Mouse (Mus musculus) lung, embryonic 14.5 days (tissue): ENCODE results near the gene Slc35d2. TPM values are rescaled to one million over a fixed set of nuclear protein-coding genes. Genes with fewer than 3 reads are reported as not detected.

ENCODE experiments used
- ATAC-seq: fragments of 200-750 bp; cut with Nextera tagmentation; 2 replicates; pipeline ENCODE4 v1.8.0; 2017; ENCODE audit warnings: mild to moderate bottlenecking, moderate TSS enrichment, moderate library complexity; ENCODE audit not compliant: insufficient read depth
- DNase-seq: peaks from one replicate; pipeline ENCODE4 v3.0.0-alpha.2; 2015
- H3K27ac ChIP-seq: fragments of 300-500 bp; sonication (generic); 2 replicates; pipeline ENCODE4 v1.5.1; 2014; ENCODE audit warnings: low read depth, mild to moderate bottlenecking, moderate library complexity
- H3K27me3 ChIP-seq: fragments of 300-500 bp; sonication (generic); 2 replicates; pipeline ENCODE4 v1.6.1; 2014; ENCODE audit warnings: low read length, control low read depth; ENCODE audit not compliant: insufficient read depth
- H3K36me3 ChIP-seq: fragments of 300-500 bp; sonication (generic); 2 replicates; pipeline ENCODE4 v1.6.1; 2014; ENCODE audit warnings: control low read depth; ENCODE audit not compliant: insufficient read depth
- H3K4me1 ChIP-seq: fragments of 300-500 bp; sonication (generic); 2 replicates; pipeline ENCODE4 v1.6.1; 2014; ENCODE audit warnings: antibody characterized with exemption, control low read depth; ENCODE audit not compliant: insufficient read depth
- H3K4me2 ChIP-seq: fragments of 300-500 bp; sonication (generic); 2 replicates; pipeline ENCODE4 v1.6.1; 2014; ENCODE audit warnings: mild to moderate bottlenecking
- H3K4me3 ChIP-seq: fragments of 300-500 bp; sonication (generic); 2 replicates; pipeline ENCODE4 v1.5.1; 2014; ENCODE audit warnings: low read depth, low read length
- H3K9ac ChIP-seq: fragments of 300-500 bp; sonication (generic); 2 replicates; pipeline ENCODE4 v1.6.1; 2014
- H3K9me3 ChIP-seq: fragments of 300-500 bp; sonication (generic); 2 replicates; pipeline ENCODE4 v1.6.1; 2016; ENCODE audit warnings: low read depth, low read length, control low read depth
- CTCF ChIP-seq: IDR thresholded peaks from 2 replicates; pipeline ENCODE4 v1.5.1; 2016; ENCODE audit warnings: antibody characterized with exemption, low read depth
- WGBS: fragments of 180-500 bp; shearing (Covaris S2); extraction: QIAGEN DNeasy Blood & Tissue Kit; methylation state at CpG from one replicate; pipeline ENCODE4 v1.1.7; 2014; 5-methylcytosine and 5-hydroxymethylcytosine counted together
- polyA plus RNA-seq: library from polyadenylated mRNA; unstranded; fragments of >200 nt; fragmentation: Nextera tagmentation; extraction: Ambion mirVana; gene quantifications from 2 replicates; pipeline ENCODE4 v1.2.1, GENCODE M21; 2014

The Slc35d2 gene
- polyA plus RNA-seq, 1 experiment from 2014 or later: 4.4 TPM

DNA sequence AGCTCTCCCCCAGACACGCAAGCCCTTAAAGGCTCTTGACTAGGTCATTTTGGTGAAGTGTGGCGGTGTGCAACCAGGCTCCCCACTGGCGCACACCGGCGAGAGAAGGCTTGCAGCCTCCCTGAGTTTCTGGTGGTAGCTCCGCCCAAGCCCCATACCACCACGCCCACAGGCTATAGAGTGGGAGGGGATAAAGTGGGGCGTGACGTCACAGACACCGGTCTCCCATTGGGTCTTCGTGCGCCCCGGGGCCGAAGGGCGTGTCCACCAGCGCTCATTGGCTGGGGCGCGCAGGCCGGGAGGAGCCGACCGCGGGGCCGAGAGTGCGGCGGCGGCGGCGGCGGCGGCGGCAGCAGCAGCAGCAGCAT lies 32.4 kb upstream of the Slc35d2 start, which contains the start of gene Habp4:
Gene Habp4 (plus strand): TSS at position 277 of the 368 bp plus-strand sequence.
- Histone ChIP-seq H3K27ac (peak within 1 kb of the TSS; percentile 84), H3K9me3 (0 out of 2 replicates have a peak, but pooled peaks cover 5% of the 10 kb centered on the region), H3K4me3 (peak within 1 kb of the TSS; percentile 84), H3K36me3 (no peaks in the 10 kb centered on the region), H3K9ac (peak within 1 kb of the TSS; percentile 83), H3K27me3 (no peaks in the 10 kb centered on the region), H3K4me2 (peak within 1 kb of the TSS; percentile 99), H3K4me1 (0 out of 2 replicates have a peak, but pooled peaks cover 5% of the 10 kb centered on the region)
- ATAC-seq: peak; percentile 98
- WGBS: under 1% methylated on average over 31 of the region's 31 CpGs
- TF ChIP-seq CTCF: no peak
- DNase-seq: peak; percentile 100

DNA sequence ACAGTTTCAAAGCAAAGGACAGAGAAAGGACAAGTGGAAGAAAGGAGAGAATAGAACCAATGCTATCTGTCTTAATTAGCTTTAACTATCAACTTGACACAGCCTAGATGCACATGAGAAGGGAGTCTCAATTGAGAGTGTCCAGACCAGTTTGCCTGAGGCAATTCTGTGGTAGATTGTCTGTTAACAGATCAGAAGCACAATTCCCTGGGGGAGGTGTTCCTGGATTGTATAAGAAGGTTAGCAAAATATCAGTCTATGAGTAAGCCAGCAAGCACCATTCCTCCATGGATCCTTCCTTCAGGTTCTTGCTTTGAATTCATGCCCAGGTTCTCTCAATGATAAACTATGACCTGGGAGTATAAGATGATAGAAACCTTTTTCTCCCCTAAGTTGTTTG lies 27.8 kb upstream of the Slc35d2 start:
- no peak overlapping the region for H3K4me2 ChIP-seq
- no peak overlapping the region for H3K27ac ChIP-seq
- H3K9me3 ChIP-seq: no peaks in the 10 kb centered on the region
- TF ChIP-seq CTCF: no peak
- no peaks in the 10 kb centered on the region for H3K27me3 ChIP-seq
- no peaks in the 10 kb centered on the region for H3K4me1 ChIP-seq
- DNase-seq (no peak), ATAC-seq (no peak)
- no peak overlapping the region for H3K4me3 ChIP-seq
- no peak overlapping the region for H3K9ac ChIP-seq
- H3K36me3 ChIP-seq: no peaks in the 10 kb centered on the region

DNA sequence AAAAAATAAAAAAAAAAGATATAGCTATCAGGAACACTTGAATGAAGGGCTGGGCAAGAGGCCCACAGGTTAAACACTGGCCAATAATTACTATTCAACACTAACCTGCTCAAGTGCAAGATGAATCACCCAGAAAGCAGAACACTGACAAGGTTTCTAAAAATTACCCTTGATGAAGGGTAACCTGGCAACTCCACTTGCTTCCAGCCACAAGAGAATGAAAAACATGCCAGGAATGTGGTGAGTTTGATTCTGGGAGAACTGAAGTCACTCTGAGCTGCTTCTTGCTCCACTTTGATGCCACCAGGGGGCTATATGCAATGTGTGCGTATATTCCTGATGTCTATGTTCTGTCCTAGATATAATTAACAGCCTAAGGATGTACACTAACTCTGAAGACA lies 26.0 kb upstream of the Slc35d2 start:
- Histone ChIP-seq H3K9ac (no peak overlapping the region), H3K9me3 (no peaks in the 10 kb centered on the region), H3K36me3 (no peaks in the 10 kb centered on the region), H3K4me2 (0 out of 2 replicates have a peak overlapping the region, but pooled peaks have one; percentile 29), H3K4me1 (peaks cover 6% of the 10 kb centered on the region; the same call in 1 of the 2 replicates), H3K27ac (peak overlapping the region; percentile 87), H3K4me3 (no peak overlapping the region), H3K27me3 (no peaks in the 10 kb centered on the region)
- WGBS: 11% methylated on average over 1 of the region's 1 CpGs
- TF ChIP-seq CTCF: peak; percentile 68
- DNase-seq: peak; percentile 82
- ATAC-seq: no peak

DNA sequence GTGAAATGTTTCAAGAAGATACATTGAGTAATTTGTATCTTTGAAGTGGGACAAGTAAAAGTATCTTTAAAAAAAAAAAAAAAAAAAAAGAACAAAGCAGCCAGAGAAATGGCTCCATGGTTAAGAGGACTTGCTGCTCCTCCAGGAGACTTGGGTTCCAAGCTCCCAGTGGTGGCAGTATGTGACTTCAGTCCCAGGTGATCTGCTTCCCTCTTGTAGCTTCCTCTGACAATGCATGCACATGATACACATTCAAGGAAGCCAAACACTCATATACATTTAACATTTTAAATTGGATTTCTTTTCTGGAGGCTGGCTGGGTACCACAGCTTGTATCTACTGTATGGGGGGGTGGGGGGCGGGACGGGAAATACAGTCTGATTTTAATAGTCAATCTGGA lies 25.5 kb upstream of the Slc35d2 start:
- Histone ChIP-seq H3K27me3 (no peaks in the 10 kb centered on the region), H3K4me1 (peaks cover 6% of the 10 kb centered on the region; the same call in 1 of the 2 replicates), H3K4me2 (peak overlapping the region; percentile 29; the same call in 1 of the 2 replicates), H3K4me3 (no peak overlapping the region), H3K36me3 (no peaks in the 10 kb centered on the region), H3K27ac (peak overlapping the region; percentile 26), H3K9ac (no peak overlapping the region), H3K9me3 (no peaks in the 10 kb centered on the region)
- no peak for TF ChIP-seq CTCF
- 44% methylated on average over 2 of the region's 2 CpGs for WGBS
- DNase-seq (peak; percentile 14), ATAC-seq (no peak)

GRCm38 (mm10) chr13:64153751-64154267 lies 24.6 kb upstream of the Slc35d2 start:
- ATAC-seq (peak; percentile 57; the same call in 1 of the 2 replicates), DNase-seq (peak; percentile 51)
- no peak for TF ChIP-seq CTCF
- H3K9me3 ChIP-seq: no peaks in the 10 kb centered on the region
- H3K4me3 ChIP-seq: peak overlapping the region; percentile 88
- H3K4me2 ChIP-seq: peak overlapping the region; percentile 90
- peaks cover 6% of the 10 kb centered on the region; the same call in 1 of the 2 replicates for H3K4me1 ChIP-seq
- H3K27ac ChIP-seq: peak overlapping the region; percentile 67
- no peaks in the 10 kb centered on the region for H3K27me3 ChIP-seq
- H3K36me3 ChIP-seq: no peaks in the 10 kb centered on the region
- WGBS: 1% methylated on average over 18 of the region's 18 CpGs
- H3K9ac ChIP-seq: peak overlapping the region; percentile 42

GRCm38 (mm10) chr13:64153083-64153682 lies 24.0 kb upstream of the Slc35d2 start, which contains the start of gene Zfp367:
TSS of gene Zfp367 (minus strand) at chr13:64153202.
- Histone ChIP-seq H3K4me2 (peak within 1 kb of the TSS; percentile 90), H3K27me3 (no peaks in the 10 kb centered on the region), H3K9me3 (no peaks in the 10 kb centered on the region), H3K4me1 (peaks cover 6% of the 10 kb centered on the region; the same call in 1 of the 2 replicates), H3K27ac (peak within 1 kb of the TSS; percentile 94), H3K9ac (peak within 1 kb of the TSS; percentile 87), H3K36me3 (no peaks in the 10 kb centered on the region), H3K4me3 (peak within 1 kb of the TSS; percentile 88)
- DNase-seq (peak; percentile 99), ATAC-seq (peak; percentile 96)
- under 1% methylated on average over 56 of the region's 56 CpGs for WGBS
- TF ChIP-seq CTCF: no peak

- no peak for TF ChIP-seq CTCF
- ATAC-seq (peak; percentile 15), DNase-seq (peak; percentile 58)
- Histone ChIP-seq H3K36me3 (no peaks in the 10 kb centered on the region), H3K9me3 (no peaks in the 10 kb centered on the region), H3K4me2 (peak overlapping the region; percentile 90), H3K4me1 (peaks cover 6% of the 10 kb centered on the region; the same call in 1 of the 2 replicates), H3K27ac (peak overlapping the region; percentile 94), H3K4me3 (peak overlapping the region; percentile 88), H3K9ac (peak overlapping the region; percentile 87), H3K27me3 (no peaks in the 10 kb centered on the region)
- under 1% methylated on average over 61 of the region's 61 CpGs for WGBS
Observed at GRCm38 (mm10) chr13:64152671-64153082, 23.5 kb upstream of the Slc35d2 start.
